Mouse (Mus musculus) heart, adult 18-20 months (tissue): ENCODE measurements around the gene Shisal2a. TPM values are rescaled to one million over a fixed set of nuclear protein-coding genes. Genes with fewer than 3 reads are reported as not detected.

Experiments used
- DNase-seq, 2 experiments: peaks; one replicate each; pipeline ENCODE4 v3.0.0; 2021 to 2022; ENCODE audit warnings: mixed read lengths in 1 of 2
- long read RNA-seq, 2 experiments: library from polyadenylated mRNA; stranded (forward); transcript quantifications; one replicate each; pipeline ENCODE4 v2.0.0; 2021
- total RNA-seq, 2 experiments: library from RNA; stranded (reverse); gene quantifications; 2 replicates each; pipeline ENCODE4 v1.2.3; 2021

Gene Shisal2a
- total RNA-seq = not detected
- long read RNA-seq, experiment 1 = 0 reads
- long read RNA-seq, experiment 2 = 0 reads

- no peak for DNase-seq
Measured at GRCm38 (mm10) chr4:108383183-108383714, at the start of gene Shisal2a. Shisal2a (minus strand) TSS chr4:108383349.

DNA sequence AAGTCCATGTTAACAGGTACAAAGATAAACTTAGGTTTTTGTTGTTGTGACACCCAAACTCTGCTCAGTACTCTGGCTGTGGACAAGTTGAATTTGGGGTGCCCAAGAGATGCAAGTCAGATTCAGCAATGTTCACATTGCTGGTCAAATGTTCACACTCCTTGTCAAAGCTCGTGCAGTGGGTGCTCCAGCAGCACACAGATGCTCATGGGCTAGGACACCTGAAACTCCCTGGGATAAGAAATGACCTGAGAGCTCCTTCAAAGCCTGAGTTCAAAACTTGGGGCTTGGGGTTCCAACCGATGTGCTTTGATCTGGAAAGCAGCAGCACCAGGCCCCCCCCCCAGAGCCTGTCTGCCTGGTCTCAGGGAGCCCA, 48.4 kb upstream of the Shisal2a start:
- no peak for DNase-seq

GRCm38 (mm10) chr4:108430656-108431560, 47.8 kb upstream of the Shisal2a start:
- no peak for DNase-seq

DNA sequence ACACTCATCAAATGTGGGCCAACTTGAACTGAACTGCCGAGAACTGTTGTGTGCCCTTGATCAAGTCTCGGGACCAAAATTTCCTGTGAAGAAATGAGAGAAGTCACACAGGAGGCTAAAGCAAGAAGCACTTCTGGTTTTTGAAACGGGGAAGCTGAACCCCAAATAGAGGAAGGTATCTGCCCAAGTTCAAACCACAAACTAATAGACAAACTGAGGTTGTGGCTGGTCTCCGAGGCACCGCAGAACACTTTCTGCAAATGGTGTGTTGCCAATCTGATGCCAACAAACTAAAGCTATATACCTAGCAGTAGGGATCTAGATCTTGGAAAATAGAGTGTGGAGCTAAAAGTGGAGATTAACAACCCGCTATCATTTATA, 45.2 kb upstream of the Shisal2a start:
- DNase-seq = peak in 1 of 2 experiments; percentile 7

- no peak for DNase-seq
Measured at GRCm38 (mm10) chr4:108427719-108428340, 44.7 kb upstream of the Shisal2a start.

DNA sequence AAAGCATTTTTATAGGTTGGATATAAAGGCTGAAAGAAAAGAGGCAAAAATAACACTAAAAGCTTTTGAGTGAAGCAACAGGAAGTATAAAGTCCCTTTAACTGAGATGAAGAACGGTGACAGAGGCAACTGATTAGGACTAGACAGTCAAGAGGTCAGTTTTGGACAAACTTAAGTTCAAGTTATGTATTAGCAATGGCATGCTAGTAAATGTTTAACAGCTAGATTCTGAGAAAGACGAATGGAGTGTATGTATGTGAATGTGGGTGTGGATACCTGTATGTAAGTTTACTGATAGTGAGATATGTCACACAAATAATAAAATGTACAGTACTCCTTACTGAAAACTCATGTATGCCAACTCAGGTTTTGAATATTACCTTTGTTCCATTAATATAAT, 41.4 kb upstream of the Shisal2a start:
- DNase-seq = no peak

- DNase-seq = no peak
Measured at GRCm38 (mm10) chr4:108407621-108408020, 24.5 kb upstream of the Shisal2a start.

DNA sequence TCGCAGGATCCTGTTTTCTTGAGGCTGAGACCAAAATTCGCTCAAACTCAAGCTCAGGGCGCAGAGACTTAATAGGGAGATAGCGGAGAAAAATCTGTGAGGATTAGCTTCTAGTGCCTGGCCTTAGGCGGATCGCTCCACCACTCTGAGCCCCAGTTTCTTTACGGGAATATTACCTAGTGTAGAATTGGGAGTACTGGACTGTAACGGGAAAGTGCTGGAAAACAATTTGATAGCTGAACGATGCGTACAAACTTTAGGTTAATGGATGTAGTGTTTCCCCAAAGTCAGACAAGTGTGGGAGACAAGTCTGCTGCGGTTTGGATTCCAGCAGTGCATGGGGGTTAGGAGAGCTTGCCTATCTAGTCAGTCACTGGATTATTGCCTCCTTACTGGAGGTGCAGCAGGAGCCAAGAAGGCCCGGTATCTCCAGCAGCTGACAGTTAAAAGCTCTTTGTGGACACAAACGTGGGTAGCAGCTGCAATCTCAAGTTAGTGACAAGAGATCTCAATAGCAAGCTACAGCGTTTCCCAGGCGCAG, 23.8 kb upstream of the Shisal2a start, which contains the start of gene Gpx7:
Gpx7 (minus strand) TSS at position 101 of the 541 bp plus-strand sequence.
- no peak for DNase-seq

DNA sequence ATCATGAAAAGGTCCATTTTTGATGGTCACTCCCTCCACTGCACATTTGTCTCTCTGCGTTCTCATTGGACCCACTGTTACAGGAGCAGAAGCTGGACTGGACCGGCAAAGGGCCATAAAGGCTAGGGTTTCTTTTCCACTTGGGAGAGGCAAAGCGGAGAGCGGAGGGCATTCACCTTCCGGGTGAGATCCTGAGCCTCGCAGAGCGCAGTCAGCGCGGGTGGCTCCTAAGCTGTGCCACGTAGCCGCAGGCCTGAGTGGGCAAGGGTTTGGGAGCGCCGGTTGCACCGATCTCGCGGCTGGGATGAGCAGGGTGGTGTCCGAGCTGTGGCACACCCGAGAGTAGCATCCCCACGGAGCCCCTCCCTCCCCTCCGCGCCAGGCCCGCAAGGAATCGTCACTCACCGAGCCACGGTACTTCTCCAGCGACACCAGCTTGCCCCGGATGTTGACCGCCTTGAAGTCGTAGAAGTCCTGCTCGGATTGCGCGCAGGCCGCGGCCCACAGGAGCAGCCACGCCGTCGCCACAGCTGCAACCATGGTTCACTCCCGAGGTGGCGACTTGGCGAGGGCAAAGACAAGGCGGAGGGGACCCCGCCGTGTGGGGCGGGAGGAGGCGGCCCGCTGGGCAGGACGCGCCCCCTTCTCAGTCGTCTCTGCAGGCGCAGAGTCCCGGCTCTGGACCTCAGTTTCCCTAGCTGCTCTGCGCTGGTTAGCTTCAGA, 23.1 kb upstream of the Shisal2a start:
- DNase-seq = peak; percentile 81 to 83

GRCm38 (mm10) chr4:108405766-108406137, 22.6 kb upstream of the Shisal2a start:
- DNase-seq = peak; percentile 67 to 68

GRCm38 (mm10) chr4:108403861-108404635, 20.9 kb upstream of the Shisal2a start:
- DNase-seq = no peak

- peak in 1 of 2 experiments; percentile 33 for DNase-seq
Measured at GRCm38 (mm10) chr4:108400395-108400794, 17.2 kb upstream of the Shisal2a start.

- no peak for DNase-seq
Measured at GRCm38 (mm10) chr4:108394236-108394635, 11.1 kb upstream of the Shisal2a start.

DNA sequence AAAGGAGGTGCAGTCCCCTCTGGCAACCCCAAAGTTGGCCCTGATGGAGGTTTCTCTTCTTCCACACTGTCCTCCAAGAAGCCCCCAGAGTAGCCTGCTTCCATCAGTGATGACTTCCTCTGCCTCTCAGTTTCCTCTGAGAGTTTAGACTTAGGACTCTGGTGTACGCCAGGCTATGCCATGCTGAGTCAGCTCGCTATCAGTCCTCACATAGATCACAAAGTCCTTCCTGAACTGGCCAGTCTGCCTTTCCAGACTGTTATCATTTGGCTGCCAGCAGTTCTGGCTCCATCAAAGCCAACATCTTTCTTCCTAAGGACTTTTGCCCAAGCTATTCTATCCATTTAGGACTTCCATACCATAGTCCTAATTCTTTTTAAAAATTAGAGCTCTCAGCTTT, 9.4 kb upstream of the Shisal2a start:
- no peak for DNase-seq

GRCm38 (mm10) chr4:108391124-108391523, 8.0 kb upstream of the Shisal2a start:
- DNase-seq = no peak

- no peak for DNase-seq
Measured at GRCm38 (mm10) chr4:108388741-108389140, 5.6 kb upstream of the Shisal2a start.

- peak; percentile 85 to 89 for DNase-seq
Measured at GRCm38 (mm10) chr4:108387681-108388253, 4.6 kb upstream of the Shisal2a start.

GRCm38 (mm10) chr4:108387106-108387505, 4.0 kb upstream of the Shisal2a start:
- DNase-seq = no peak

GRCm38 (mm10) chr4:108386087-108386486, 2.9 kb upstream of the Shisal2a start:
- DNase-seq = peak in 1 of 2 experiments; percentile 47

DNA sequence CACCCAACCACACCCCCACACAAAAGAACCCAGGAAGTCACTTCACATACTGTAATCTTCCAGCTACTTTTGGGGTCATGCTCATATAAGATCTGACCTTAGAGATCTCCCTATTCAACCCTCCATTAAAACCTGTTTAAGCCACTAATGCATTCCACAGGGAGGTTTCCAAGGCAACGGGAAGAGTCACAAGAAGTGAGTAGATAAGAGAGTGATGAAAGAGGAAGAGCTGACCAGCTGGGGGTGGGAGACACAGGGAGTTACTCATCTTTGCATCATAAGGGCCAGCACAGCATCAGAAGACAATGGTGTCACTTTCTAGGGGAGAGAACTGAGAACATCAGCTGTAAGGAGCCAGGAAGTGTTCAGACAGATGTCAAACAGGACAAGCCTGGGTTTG, 3.0 kb downstream of the Shisal2a start:
- no peak for DNase-seq

DNA sequence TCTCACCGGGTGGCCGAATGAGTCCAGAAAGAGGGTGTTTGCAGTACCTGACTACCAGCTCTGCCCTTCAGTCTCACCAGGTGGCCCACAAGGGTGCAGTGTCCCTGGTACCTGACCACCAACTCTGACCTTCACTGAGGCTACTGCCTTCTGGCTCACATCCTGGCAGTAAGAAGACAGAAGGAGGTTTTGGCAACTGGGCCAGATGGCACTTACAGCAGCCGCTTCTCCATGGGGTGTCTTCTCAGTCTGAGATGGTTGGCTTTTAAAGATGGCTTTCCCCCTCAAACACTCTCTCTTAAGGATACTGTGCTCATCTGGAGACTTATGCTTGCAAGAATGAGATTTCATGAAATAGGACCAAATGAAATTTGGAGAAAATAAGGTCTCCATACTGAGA, 3.7 kb downstream of the Shisal2a start:
- DNase-seq = no peak
